In the genomic region with DNA sequence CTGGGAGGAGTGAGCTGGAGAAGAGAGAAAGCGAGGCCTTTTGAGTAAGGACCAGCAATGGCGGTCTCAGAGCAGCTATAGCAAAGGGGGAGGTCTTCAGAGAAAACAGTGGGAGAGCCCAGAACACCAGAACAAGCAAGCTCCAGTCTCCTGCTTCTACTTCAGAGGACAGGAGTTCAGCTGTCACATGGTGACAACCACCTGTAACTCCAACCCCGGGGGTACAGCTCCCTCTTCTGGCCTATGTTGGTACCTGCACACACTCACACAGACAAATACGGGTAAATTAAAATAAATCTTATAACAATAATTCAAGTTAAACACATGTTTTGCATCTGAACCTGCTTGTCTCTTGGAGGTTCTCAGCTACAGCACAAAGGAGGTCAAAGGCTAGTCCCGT, we compare ENCODE assay signal across 8 mouse cellular contexts. TPM values are rescaled to one million over a fixed set of nuclear protein-coding genes. Genes with fewer than 3 reads are reported as not detected.
A peak's percentile ranks its signal among the peaks of the same experiment; 100 is the strongest.
DNase-seq lines count a peak whose midpoint lies in the region; ATAC-seq and TF ChIP-seq lines count a peak whose summit lies in the region.

No protein-coding gene starts in this region.

- TF ChIP-seq POLR2A in CH12.LX (IDR thresholded peaks at IDR 0.05; ENCODE audit: low read depth, low read length): no peak
- TF ChIP-seq POLR2A in bone marrow macrophage, adult 2 months (IDR thresholded peaks at IDR 0.05; ENCODE audit: borderline replicate concordance, low read depth, low read length): no peak

- dilution Hi-C loops in CH12.LX (cut with MboI; ENCODE audit: extremely low pct_ligation_motif_present, extremely low pct_unique_long_range_greater_than_20kb, low sequenced_read_pairs): no loop called here

- no peaks in the 10 kb centered on the region for H3K27me3 ChIP-seq in hindbrain, embryonic 10.5 days (ENCODE audit: insufficient read depth, poor library complexity, severe bottlenecking)
- H3K27me3 ChIP-seq in hindbrain, embryonic 13.5 days: no peaks in the 10 kb centered on the region
- no peaks in the 10 kb centered on the region for H3K27me3 ChIP-seq in CH12.LX (replicated peaks)
- no peaks in the 10 kb centered on the region for H3K27me3 ChIP-seq in splenic B cell, adult 2 months (ENCODE audit: control insufficient read depth, insufficient read depth, low read length, poor library complexity, severe bottlenecking)

- WGBS in hindbrain, embryonic 10.5 days: 19% methylated on average over 5 of the region's 5 CpGs
- 22% methylated on average over 5 of the region's 5 CpGs for WGBS in hindbrain, embryonic 13.5 days

- in situ Hi-C loops in CH12.LX (cut with MboI; ENCODE audit: low pct_ligation_motif_present, low pct_unique_long_range_greater_than_20kb, low sequenced_read_pairs): no loop called here

- H3K4me2 ChIP-seq in hindbrain, embryonic 13.5 days: no peak overlapping the region
- no peak overlapping the region for H3K4me2 ChIP-seq in CH12.LX (ENCODE audit: insufficient read depth, low read depth, poor library complexity, severe bottlenecking)

- no peak overlapping the region for H3K9ac ChIP-seq in hindbrain, embryonic 13.5 days
- no peak overlapping the region for H3K9ac ChIP-seq in CH12.LX (ENCODE audit: insufficient read depth, low read depth)

- no peak overlapping the region for H3K27ac ChIP-seq in hindbrain, embryonic 10.5 days
- no peak overlapping the region for H3K27ac ChIP-seq in hindbrain, embryonic 13.5 days
- no peak overlapping the region for H3K27ac ChIP-seq in CH12.LX (ENCODE audit: insufficient read depth, low read depth)
- no peak overlapping the region for H3K27ac ChIP-seq in bone marrow macrophage, adult 2 months (ENCODE audit: insufficient read depth, low read depth, low read length)

- peak; percentile 53 for DNase-seq in hindbrain, embryonic 10.5 days (ENCODE audit: low spot score)
- peak; percentile 66 for DNase-seq in CH12.LX (ENCODE audit: extremely low read depth)
- DNase-seq in induced T-regulatory cell, adult 2 months (ENCODE audit: low read depth): peak; percentile 85
- peak; percentile 18 to 27 for DNase-seq in lung, adult 18-20 months
- peak; percentile 79 for DNase-seq in splenic B cell, adult 2 months (ENCODE audit: low read depth, low spot score)
- no peak for DNase-seq in frontal cortex, postnatal 36 days (ENCODE audit: low spot score in 2 of 2)

- no peaks in the 10 kb centered on the region for H3K4me1 ChIP-seq in hindbrain, embryonic 10.5 days (replicated peaks)
- no peaks in the 10 kb centered on the region for H3K4me1 ChIP-seq in hindbrain, embryonic 13.5 days (replicated peaks)
- H3K4me1 ChIP-seq in CH12.LX (ENCODE audit: control insufficient read depth in 1 of 2, insufficient read depth in 2 of 2): peaks cover 8 to 18% of the 10 kb centered on the region in 2 experiments
- peaks cover 6% of the 10 kb centered on the region for H3K4me1 ChIP-seq in bone marrow macrophage, adult 2 months (ENCODE audit: control insufficient read depth, insufficient read depth, low read length)

- H3K9me3 ChIP-seq in hindbrain, embryonic 10.5 days: no peaks in the 10 kb centered on the region
- no peaks in the 10 kb centered on the region for H3K9me3 ChIP-seq in hindbrain, embryonic 13.5 days
- no peaks in the 10 kb centered on the region for H3K9me3 ChIP-seq in CH12.LX (replicated peaks; ENCODE audit: low read length)

- TF ChIP-seq RAD21 in CH12.LX (IDR thresholded peaks at IDR 0.05; ENCODE audit: low read depth, low read length): peak; percentile 94

- H3K4me3 ChIP-seq in hindbrain, embryonic 10.5 days: no peak overlapping the region
- no peak overlapping the region for H3K4me3 ChIP-seq in hindbrain, embryonic 13.5 days
- H3K4me3 ChIP-seq in CH12.LX (replicated peaks in 1 of 3; ENCODE audit: low read depth in 2 of 3, low read length in 2 of 3, poor library complexity in 1 of 3): no peak overlapping the region
- no peak overlapping the region for H3K4me3 ChIP-seq in bone marrow macrophage, adult 2 months (ENCODE audit: insufficient read depth, low read length)

- no peak for TF ChIP-seq EP300 in CH12.LX (IDR thresholded peaks at IDR 0.05; ENCODE audit: low read length)

- ATAC-seq in hindbrain, embryonic 13.5 days (ENCODE audit: low FRiP score): no peak

- TF ChIP-seq CTCF in CH12.LX (conservative IDR thresholded peaks at IDR 0.05 in 1 of 2, IDR thresholded peaks at IDR 0.05 in 1 of 2; ENCODE audit: low read depth in 2 of 2, low read length in 2 of 2): peak; percentile 80 to 94
- TF ChIP-seq CTCF in bone marrow macrophage, adult 2 months (IDR thresholded peaks at IDR 0.05; ENCODE audit: low read depth, low read length): peak; percentile 88

- no peaks in the 10 kb centered on the region for H3K79me2 ChIP-seq in CH12.LX (replicated peaks; ENCODE audit: control insufficient read depth, extremely low read depth, insufficient read depth, poor library complexity, severe bottlenecking)

- H3K36me3 ChIP-seq in hindbrain, embryonic 10.5 days: no peaks in the 10 kb centered on the region
- H3K36me3 ChIP-seq in hindbrain, embryonic 13.5 days: no peaks in the 10 kb centered on the region
- H3K36me3 ChIP-seq in CH12.LX (replicated peaks in 1 of 2; ENCODE audit: control insufficient read depth in 1 of 2, insufficient read depth in 1 of 2, low read length in 1 of 2): no peaks in the 10 kb centered on the region
- H3K36me3 ChIP-seq in splenic B cell, adult 2 months (ENCODE audit: control insufficient read depth, insufficient read depth, low read length, poor library complexity, severe bottlenecking): no peaks in the 10 kb centered on the region

TF ChIP-seq in CH12.LX, 34 proteins besides CTCF, POLR2A, EP300 and RAD21 (continues in another document):
- TF ChIP-seq IRF4 (IDR thresholded peaks at IDR 0.05; ENCODE audit: low read depth, low read length): no peak
- TF ChIP-seq GABPA (IDR thresholded peaks at IDR 0.05; ENCODE audit: insufficient replicate concordance, low read depth, low read length): no peak
- TF ChIP-seq JUN (IDR thresholded peaks at IDR 0.05; ENCODE audit: insufficient read depth, low read depth, low read length): no peak
- no peak for TF ChIP-seq CHD1 (IDR thresholded peaks at IDR 0.05; ENCODE audit: low read depth, low read length)
- no peak for TF ChIP-seq KAT2A (IDR thresholded peaks at IDR 0.05; ENCODE audit: insufficient replicate concordance, low read length)
- no peak for TF ChIP-seq JUND (conservative IDR thresholded peaks at IDR 0.05; ENCODE audit: low read depth, low read length)
- TF ChIP-seq MAZ (IDR thresholded peaks at IDR 0.05; ENCODE audit: low read depth, low read length): no peak
- TF ChIP-seq RCOR1 (conservative IDR thresholded peaks at IDR 0.05; ENCODE audit: low read depth, low read length): no peak
- no peak for TF ChIP-seq TBP (conservative IDR thresholded peaks at IDR 0.05; ENCODE audit: low read depth, low read length)
- TF ChIP-seq ZKSCAN1 (IDR thresholded peaks at IDR 0.05; ENCODE audit: borderline replicate concordance, low read depth, low read length): no peak
- TF ChIP-seq MYC (IDR thresholded peaks at IDR 0.05; ENCODE audit: low read depth, low read length): peak; percentile 95
- TF ChIP-seq ZC3H11A (IDR thresholded peaks at IDR 0.05; ENCODE audit: low read depth, low read length): peak; percentile 11; the same call in 1 of the 2 replicates
- TF ChIP-seq USF2 (conservative IDR thresholded peaks at IDR 0.05; ENCODE audit: low read depth, low read length): peak; percentile 38
- no peak for TF ChIP-seq UBTF (IDR thresholded peaks at IDR 0.05; ENCODE audit: low read depth, low read length)

RNA-seq across cellular contexts. Expression of a gene that starts 29.8 kb away (rescaled TPM):
- polyA plus RNA-seq in hindbrain, embryonic 10.5 days (2016; fragmentation: Nextera tagmentation; extraction: Ambion mirVana): not detected in 2 replicates
- 0.04 TPM in 1 of 2 replicates, not detected in the other for polyA plus RNA-seq in hindbrain, embryonic 13.5 days (2015; fragmentation: Nextera tagmentation; extraction: Ambion mirVana)
- total RNA-seq in CH12.LX (2012; rRNA removed) (not detected in 2 replicates), CH12.LX (2014; rRNA removed) (not detected in 2 replicates)
- not detected in 2 replicates for polyA plus RNA-seq in CH12.LX (2012; ENCODE audit: insufficient read length, low read depth)
- not detected in 2 replicates for polyA plus RNA-seq in bone marrow macrophage, adult 2 months (2012; ENCODE audit: insufficient read depth, insufficient read length, missing spikeins)

RNA-seq across cellular contexts. Expression of a gene that starts 38.1 kb away (rescaled TPM):
- polyA plus RNA-seq in hindbrain, embryonic 10.5 days (2016; fragmentation: Nextera tagmentation; extraction: Ambion mirVana): 147 and 152 TPM in 2 replicates
- polyA plus RNA-seq in hindbrain, embryonic 13.5 days (2015; fragmentation: Nextera tagmentation; extraction: Ambion mirVana): 110 and 112 TPM in 2 replicates
- total RNA-seq in CH12.LX (2012; rRNA removed) (96.5 and 99.8 TPM in 2 replicates), CH12.LX (2014; rRNA removed) (70.9 and 87.3 TPM in 2 replicates)
- 143 and 145 TPM in 2 replicates for polyA plus RNA-seq in CH12.LX (2012; ENCODE audit: insufficient read length, low read depth)
- polyA plus RNA-seq in bone marrow macrophage, adult 2 months (2012; ENCODE audit: insufficient read depth, insufficient read length, missing spikeins): 131 and 140 TPM in 2 replicates

RNA-seq across cellular contexts. Expression of a gene that starts 49.8 kb away (rescaled TPM):
- 86.2 and 110 TPM in 2 replicates for polyA plus RNA-seq in hindbrain, embryonic 10.5 days (2016; fragmentation: Nextera tagmentation; extraction: Ambion mirVana)
- 165 and 184 TPM in 2 replicates for polyA plus RNA-seq in hindbrain, embryonic 13.5 days (2015; fragmentation: Nextera tagmentation; extraction: Ambion mirVana)
- total RNA-seq in CH12.LX (2012; rRNA removed) (48.8 and 58.0 TPM in 2 replicates), CH12.LX (2014; rRNA removed) (88.7 TPM in 2 replicates)
- polyA plus RNA-seq in CH12.LX (2012; ENCODE audit: insufficient read length, low read depth): 52.7 and 60.1 TPM in 2 replicates
- polyA plus RNA-seq in bone marrow macrophage, adult 2 months (2012; ENCODE audit: insufficient read depth, insufficient read length, missing spikeins): 114 and 133 TPM in 2 replicates

RNA-seq across cellular contexts. Expression of a gene that starts 50.4 kb away (rescaled TPM):
- 8.1 and 10.1 TPM in 2 replicates for polyA plus RNA-seq in hindbrain, embryonic 10.5 days (2016; fragmentation: Nextera tagmentation; extraction: Ambion mirVana)
- 18.1 and 20.3 TPM in 2 replicates for polyA plus RNA-seq in hindbrain, embryonic 13.5 days (2015; fragmentation: Nextera tagmentation; extraction: Ambion mirVana)
- total RNA-seq in CH12.LX (2012; rRNA removed): 10.9 and 15.4 TPM in 2 replicates
- 8.9 and 9.0 TPM in 2 replicates for total RNA-seq in CH12.LX (2014; rRNA removed)
- polyA plus RNA-seq in CH12.LX (2012; ENCODE audit: insufficient read length, low read depth): 17.1 and 18.6 TPM in 2 replicates
- 5.5 and 7.5 TPM in 2 replicates for polyA plus RNA-seq in bone marrow macrophage, adult 2 months (2012; ENCODE audit: insufficient read depth, insufficient read length, missing spikeins)

RNA-seq across cellular contexts. Expression of a gene that starts 52.9 kb away (rescaled TPM):
- polyA plus RNA-seq in hindbrain, embryonic 10.5 days (2016; fragmentation: Nextera tagmentation; extraction: Ambion mirVana): 3.7 and 6.7 TPM in 2 replicates
- polyA plus RNA-seq in hindbrain, embryonic 13.5 days (2015; fragmentation: Nextera tagmentation; extraction: Ambion mirVana): 30.3 and 34.1 TPM in 2 replicates
- total RNA-seq in CH12.LX (2012; rRNA removed) (not detected in 2 replicates), CH12.LX (2014; rRNA removed) (not detected in 2 replicates)
- polyA plus RNA-seq in CH12.LX (2012; ENCODE audit: insufficient read length, low read depth): not detected in 2 replicates
- not detected in 2 replicates for polyA plus RNA-seq in bone marrow macrophage, adult 2 months (2012; ENCODE audit: insufficient read depth, insufficient read length, missing spikeins)

Comparison
In these comparisons a context has a peak if more than half of its experiments do, and no peak if none do; other contexts are left out.
1. DNase-seq: peak in hindbrain, embryonic 10.5 days (single experiment), CH12.LX (single experiment), induced T-regulatory cell, adult 2 months (single experiment), lung, adult 18-20 months (2 of 2) and splenic B cell, adult 2 months (single experiment); none in frontal cortex, postnatal 36 days (0 of 2).